Mouse (Mus musculus): ENCODE measurements at regions not wholly inside any gene's neighbourhood (a gene's known extent, or its start where the extent isn't known, plus 50 kb on each side); places are given as distances from the start of the nearest gene placed in this dataset.
"Not testable (repeated sequence)": the region's sequence is repeated elsewhere in the genome, so short reads cannot be mapped to it uniquely, and the experiment has no call there.

DNA sequence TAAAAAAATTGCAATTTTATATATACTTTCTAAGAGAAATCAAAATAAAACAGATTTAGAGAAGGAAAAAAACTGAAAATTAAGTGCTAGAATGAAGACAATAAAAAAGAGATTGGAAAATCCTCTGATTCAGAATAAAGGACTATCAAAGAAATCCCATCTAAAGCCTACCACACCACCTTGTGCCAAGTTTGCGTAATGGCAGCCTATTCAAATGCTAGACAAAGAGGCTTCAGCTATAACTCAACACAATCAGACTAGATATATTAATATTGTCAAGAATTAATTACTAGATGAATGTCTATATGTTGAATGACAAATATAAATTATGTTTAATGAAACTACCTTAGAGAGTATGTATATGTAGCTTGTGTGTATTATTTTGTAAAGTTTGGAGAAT lies 221.9 kb upstream of the Ascc3 start:
- H3K4me3 ChIP-seq, result no peak overlapping the region
- no peak overlapping the region for H3K27ac ChIP-seq (replicated peaks)
- no peak overlapping the region for H3K4me2 ChIP-seq
- H3K27me3 ChIP-seq, result no peaks in the 10 kb centered on the region
- no peaks in the 10 kb centered on the region for H3K4me1 ChIP-seq (replicated peaks)
- no peak overlapping the region for H3K9ac ChIP-seq
- ATAC-seq (ENCODE audit: low FRiP score, low read depth), result 0 out of 2 replicates have a peak, but pooled peaks have one; percentile 56
- H3K36me3 ChIP-seq, result no peaks in the 10 kb centered on the region
- H3K9me3 ChIP-seq, result no peaks in the 10 kb centered on the region
- WGBS, result 72% methylated on average over 1 of the region's 1 CpGs

DNA sequence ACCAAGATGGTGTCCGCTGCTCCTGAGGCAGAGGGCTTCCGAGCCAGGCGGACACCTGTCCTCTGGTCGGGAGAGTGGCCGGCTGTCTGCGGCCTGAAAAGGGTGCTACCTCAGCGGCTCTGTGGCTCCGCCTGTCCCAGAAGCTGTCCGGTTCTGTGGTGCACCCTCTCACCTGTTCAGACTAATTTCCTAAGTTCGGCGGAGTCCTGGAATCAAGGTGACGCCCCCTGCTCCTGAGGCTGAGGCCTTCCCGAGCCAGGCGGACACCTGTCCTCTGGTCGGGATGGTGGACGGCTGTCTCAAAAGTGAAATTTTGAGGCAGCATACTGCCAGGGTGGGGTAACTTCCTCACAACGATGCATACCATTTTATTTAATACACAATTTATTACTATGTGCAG lies 199.9 kb upstream of the Ascc3 start:
- 97% methylated on average over 17 of the region's 17 CpGs for WGBS
- not testable (repeated sequence) for ATAC-seq (ENCODE audit: low FRiP score, low read depth); H3K27ac ChIP-seq (replicated peaks)

More for the DNA sequence above, 199.9 kb upstream of the Ascc3 start:
- H3K9ac ChIP-seq; H3K4me3 ChIP-seq; H3K27me3 ChIP-seq; H3K9me3 ChIP-seq; H3K4me1 ChIP-seq (replicated peaks); H3K36me3 ChIP-seq; H3K4me2 ChIP-seq: not testable (repeated sequence)

All from hindbrain, embryonic 15.5 days (tissue).